Mouse (Mus musculus): ENCODE measurements at regions not wholly inside any gene's neighbourhood (a gene's known extent, or its start where the extent isn't known, plus 50 kb on each side); places are given as distances from the start of the nearest gene placed in this dataset.

- no peak for DNase-seq (ENCODE audit: low spot score in 2 of 2)
Observed at GRCm38 (mm10) chr13:5211659-5212058, 602.7 kb upstream of the Akr1e1 start.

- DNase-seq (ENCODE audit: low spot score in 2 of 2) = no peak
Observed at GRCm38 (mm10) chr13:5229476-5229875, 620.5 kb upstream of the Akr1e1 start.

GRCm38 (mm10) chr13:5234232-5234631, 625.3 kb upstream of the Akr1e1 start:
- no peak for DNase-seq (ENCODE audit: low spot score in 2 of 2)

- no peak for DNase-seq (ENCODE audit: low spot score in 2 of 2)
Observed at GRCm38 (mm10) chr13:5235391-5235790, 625.9 kb upstream of the Klf6 start.

- no peak for DNase-seq (ENCODE audit: low spot score in 2 of 2)
Observed at GRCm38 (mm10) chr13:5240541-5240940, 620.7 kb upstream of the Klf6 start.

- no peak for DNase-seq (ENCODE audit: low spot score in 2 of 2)
Observed at GRCm38 (mm10) chr13:5242782-5243181, 618.5 kb upstream of the Klf6 start.

GRCm38 (mm10) chr13:5248671-5249391, 612.5 kb upstream of the Klf6 start:
- no peak for DNase-seq (ENCODE audit: low spot score in 2 of 2)

GRCm38 (mm10) chr13:5257891-5258660, 603.2 kb upstream of the Klf6 start:
- no peak for DNase-seq (ENCODE audit: low spot score in 2 of 2)

GRCm38 (mm10) chr13:5259760-5260159, 601.5 kb upstream of the Klf6 start:
- DNase-seq (ENCODE audit: low spot score in 2 of 2) = no peak

GRCm38 (mm10) chr13:5272506-5273192, 588.6 kb upstream of the Klf6 start:
- DNase-seq (ENCODE audit: low spot score in 2 of 2) = no peak

- DNase-seq (ENCODE audit: low spot score in 2 of 2) = no peak
Observed at GRCm38 (mm10) chr13:5276564-5276963, 584.7 kb upstream of the Klf6 start.

GRCm38 (mm10) chr13:5289753-5290449, 571.4 kb upstream of the Klf6 start:
- DNase-seq (ENCODE audit: low spot score in 2 of 2) = no peak

- DNase-seq (ENCODE audit: low spot score in 2 of 2) = no peak
Observed at GRCm38 (mm10) chr13:5302141-5302540, 559.1 kb upstream of the Klf6 start.

GRCm38 (mm10) chr13:5306688-5307087, 554.6 kb upstream of the Klf6 start:
- no peak for DNase-seq (ENCODE audit: low spot score in 2 of 2)

- DNase-seq (ENCODE audit: low spot score in 2 of 2) = no peak
Observed at GRCm38 (mm10) chr13:5313297-5313696, 548.0 kb upstream of the Klf6 start.

- no peak for DNase-seq (ENCODE audit: low spot score in 2 of 2)
Observed at GRCm38 (mm10) chr13:5315011-5315410, 546.3 kb upstream of the Klf6 start.

- no peak for DNase-seq (ENCODE audit: low spot score in 2 of 2)
Observed at GRCm38 (mm10) chr13:5317941-5318856, 543.1 kb upstream of the Klf6 start.

GRCm38 (mm10) chr13:5345712-5346111, 515.6 kb upstream of the Klf6 start:
- no peak for DNase-seq (ENCODE audit: low spot score in 2 of 2)

- no peak for DNase-seq (ENCODE audit: low spot score in 2 of 2)
Observed at GRCm38 (mm10) chr13:5347503-5348469, 513.5 kb upstream of the Klf6 start.
